Comparison of ENCODE assay signal across 17 mouse cellular contexts in the genomic region with DNA sequence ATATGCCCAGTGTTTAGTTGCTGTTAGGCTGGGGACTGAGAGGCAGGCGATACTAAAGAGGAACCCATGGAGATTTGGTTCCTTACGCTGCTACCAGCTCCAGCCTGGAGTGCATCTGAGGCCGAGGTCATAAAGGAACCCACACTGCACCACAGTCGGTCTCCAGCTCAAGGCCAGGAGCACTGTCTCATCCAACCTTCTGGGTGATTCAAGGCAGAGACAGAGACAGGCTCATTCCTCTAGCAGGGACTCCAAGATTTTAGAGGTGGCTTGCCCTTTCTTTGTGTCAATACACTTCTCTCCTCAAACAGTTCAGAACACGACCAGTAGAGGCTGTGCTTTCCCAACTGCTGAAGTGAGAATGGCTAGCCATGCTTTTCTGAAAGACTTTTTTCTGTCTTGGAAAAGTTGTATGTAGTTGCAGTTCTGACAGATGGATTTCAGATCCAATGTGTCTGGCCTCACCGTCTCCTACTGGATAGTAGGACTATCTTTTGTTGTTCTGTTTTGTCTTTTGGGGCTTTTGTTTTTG. TPM values are rescaled to one million over a fixed set of nuclear protein-coding genes. Genes with fewer than 3 reads are reported as not detected.
DNase-seq lines count a peak whose midpoint lies in the region; ATAC-seq and TF ChIP-seq lines count a peak whose summit lies in the region.
"Had no signal": no experiment of that assay in that cellular context is flagged by ENCODE, and none has a peak within 500 bp of the region (broad histone marks: within the 10 kb centered on the region; RNA-seq: fewer than 3 reads in every experiment).

No protein-coding gene starts in this region.

- TF ChIP-seq RAD21 in MEL (IDR thresholded peaks at IDR 0.05; ENCODE audit: low read depth, low read length) = peak; percentile 14

- TF ChIP-seq EP300 in liver, embryonic 14.5 days (IDR thresholded peaks at IDR 0.05; ENCODE audit: low read depth) = no peak
- no peak for TF ChIP-seq EP300 in MEL (IDR thresholded peaks at IDR 0.05; ENCODE audit: low read depth in 1 of 2, low read length in 2 of 2)

- no peaks in the 10 kb centered on the region for H3K9me3 ChIP-seq in liver, embryonic 14.5 days (ENCODE audit: control insufficient read depth, low read length)
- H3K9me3 ChIP-seq in liver, embryonic 12.5 days (replicated peaks) = peaks cover 3% of the 10 kb centered on the region; the same call in 1 of the 2 replicates
- H3K9me3 ChIP-seq in MEL (replicated peaks; ENCODE audit: insufficient read depth, low read length) = no peaks in the 10 kb centered on the region

- TF ChIP-seq POLR2A in MEL (IDR thresholded peaks at IDR 0.05; ENCODE audit: control insufficient read depth in 1 of 2, insufficient read depth in 1 of 2, low read depth in 1 of 2, low read length in 2 of 2, poor library complexity in 1 of 2) = no peak
- no peak for TF ChIP-seq POLR2A in cortical plate, adult 2 months (IDR thresholded peaks at IDR 0.05; ENCODE audit: extremely low read depth, insufficient read depth, low read length)

- intact Hi-C loops in gastrocnemius, adult 2 months (cut with DNase I) = no loop called here
- intact Hi-C loops in gastrocnemius, postnatal 36 days (cut with DNase I) = no loop called here

- H3K4me2 ChIP-seq in liver, embryonic 14.5 days (ENCODE audit: low read depth) = no peak overlapping the region
- no peak overlapping the region for H3K4me2 ChIP-seq in liver, embryonic 12.5 days
- H3K4me2 ChIP-seq: forebrain, embryonic 15.5 days had no signal

- 48% methylated on average over 6 of the region's 6 CpGs for WGBS in liver, embryonic 14.5 days (ENCODE audit: insufficient replicate concordance)
- 48% methylated on average over 6 of the region's 6 CpGs for WGBS in liver, embryonic 12.5 days (ENCODE audit: insufficient replicate concordance)

- no peaks in the 10 kb centered on the region for H3K27me3 ChIP-seq in liver, embryonic 14.5 days (ENCODE audit: control insufficient read depth, insufficient read depth, low read length)
- peaks cover 21% of the 10 kb centered on the region; the same call in 1 of the 2 replicates for H3K27me3 ChIP-seq in liver, embryonic 12.5 days (replicated peaks)
- no peaks in the 10 kb centered on the region for H3K27me3 ChIP-seq in MEL (ENCODE audit: control insufficient read depth in 1 of 2, insufficient read depth in 2 of 2, low read length in 2 of 2)
- H3K27me3 ChIP-seq: forebrain, embryonic 15.5 days had no signal

- no peaks in the 10 kb centered on the region for H3K4me1 ChIP-seq in liver, embryonic 14.5 days (replicated peaks; ENCODE audit: control insufficient read depth in 2 of 2, insufficient read depth in 2 of 2, low read length in 1 of 2)
- H3K4me1 ChIP-seq in liver, embryonic 12.5 days = no peaks in the 10 kb centered on the region
- H3K4me1 ChIP-seq in MEL (ENCODE audit: control insufficient read depth in 1 of 2, insufficient read depth in 2 of 2, low read length in 2 of 2) = no peaks in the 10 kb centered on the region
- no peaks in the 10 kb centered on the region for H3K4me1 ChIP-seq in cortical plate, adult 2 months (ENCODE audit: control insufficient read depth, insufficient read depth, low read length)
- H3K4me1 ChIP-seq: forebrain, embryonic 15.5 days had no signal

- H3K4me3 ChIP-seq in gastrocnemius, adult 2 months = no peak overlapping the region
- H3K4me3 ChIP-seq in liver, embryonic 14.5 days (ENCODE audit: insufficient read depth in 1 of 2, low read depth in 2 of 2, low read length in 2 of 2) = no peak overlapping the region
- no peak overlapping the region for H3K4me3 ChIP-seq in liver, embryonic 12.5 days
- H3K4me3 ChIP-seq in MEL (ENCODE audit: control insufficient read depth in 1 of 2, insufficient read depth in 1 of 2, low read depth in 2 of 2, low read length in 2 of 2) = no peak overlapping the region
- no peak overlapping the region for H3K4me3 ChIP-seq in cortical plate, adult 2 months (ENCODE audit: insufficient read depth, low read length)
- H3K4me3 ChIP-seq: forebrain, embryonic 15.5 days had no signal

- no peak for DNase-seq in gastrocnemius, adult 2 months
- DNase-seq in gastrocnemius, postnatal 36 days = no peak
- no peak for DNase-seq in liver, embryonic 14.5 days (ENCODE audit: low read depth in 3 of 3, low spot score in 3 of 3)
- no peak for DNase-seq in MEL (ENCODE audit: low read depth, low spot score)
- DNase-seq in ovary, postnatal 14 days (ENCODE audit: low spot score) = no peak
- DNase-seq in gastrocnemius, postnatal 4 days (ENCODE audit: low spot score in 2 of 2) = no peak
- DNase-seq: thymus, postnatal 4 days had no signal

- ATAC-seq in liver, embryonic 14.5 days (ENCODE audit: insufficient read depth) = no peak
- no peak for ATAC-seq in liver, embryonic 12.5 days
- ATAC-seq: forebrain, embryonic 15.5 days; inflammation-experienced regulatory T-cells, adult 6 months had no signal

- H3K36me3 ChIP-seq in liver, embryonic 14.5 days (replicated peaks; ENCODE audit: control insufficient read depth, insufficient read depth, low read depth) = no peaks in the 10 kb centered on the region
- H3K36me3 ChIP-seq in liver, embryonic 12.5 days = no peaks in the 10 kb centered on the region
- H3K36me3 ChIP-seq in MEL (ENCODE audit: control insufficient read depth in 1 of 2, insufficient read depth in 2 of 2, low read length in 2 of 2) = no peaks in the 10 kb centered on the region
- H3K36me3 ChIP-seq: forebrain, embryonic 15.5 days had no signal

- no peak overlapping the region for H3K9ac ChIP-seq in liver, embryonic 14.5 days (replicated peaks)
- H3K9ac ChIP-seq in liver, embryonic 12.5 days = no peak overlapping the region
- H3K9ac ChIP-seq in MEL (ENCODE audit: control insufficient read depth, low read depth, low read length, poor library complexity, severe bottlenecking) = no peak overlapping the region
- H3K9ac ChIP-seq: forebrain, embryonic 15.5 days had no signal

- TF ChIP-seq CTCF in gastrocnemius, adult 2 months (IDR thresholded peaks at IDR 0.05) = peak; percentile 21; the same call in 1 of the 2 replicates
- 0 out of 2 replicates have a peak, but pooled peaks have one; percentile 17 for TF ChIP-seq CTCF in liver, embryonic 14.5 days (IDR thresholded peaks at IDR 0.05; ENCODE audit: low read depth)
- TF ChIP-seq CTCF in MEL (IDR thresholded peaks at IDR 0.05 in 2 of 3, conservative IDR thresholded peaks at IDR 0.05 in 1 of 3; ENCODE audit: control insufficient read depth in 1 of 3, insufficient read depth in 1 of 3, low read depth in 2 of 3, low read length in 3 of 3, poor library complexity in 1 of 3, severe bottlenecking in 1 of 3) = peak in 2 of 3 experiments; percentile 12 to 31; a peak in 2 of 6 replicates
- peak; percentile 29; the same call in 1 of the 2 replicates for TF ChIP-seq CTCF in cortical plate, adult 2 months (IDR thresholded peaks at IDR 0.05; ENCODE audit: extremely low read depth, insufficient read depth, low read length)

- no peaks in the 10 kb centered on the region for H3K79me2 ChIP-seq in MEL (ENCODE audit: control insufficient read depth, insufficient read depth, low read length, poor library complexity)

- no peak overlapping the region for H3K27ac ChIP-seq in gastrocnemius, adult 2 months
- H3K27ac ChIP-seq in liver, embryonic 14.5 days = no peak overlapping the region
- H3K27ac ChIP-seq in liver, embryonic 12.5 days = no peak overlapping the region
- H3K27ac ChIP-seq in MEL (ENCODE audit: control insufficient read depth, low read depth, low read length) = no peak overlapping the region
- no peak overlapping the region for H3K27ac ChIP-seq in cortical plate, adult 2 months (ENCODE audit: insufficient read depth, low read length)
- H3K27ac ChIP-seq: forebrain, embryonic 15.5 days had no signal

TF ChIP-seq in MEL, 35 proteins besides CTCF, POLR2A, EP300 and RAD21 (continues in another document):
- TF ChIP-seq MYC (IDR thresholded peaks at IDR 0.05; ENCODE audit: low read depth, low read length) (no peak), SIN3A (IDR thresholded peaks at IDR 0.05; ENCODE audit: low read length) (no peak), ZMIZ1 (IDR thresholded peaks at IDR 0.05; ENCODE audit: low read depth, low read length) (no peak), CHD2 (IDR thresholded peaks at IDR 0.05; ENCODE audit: low read length) (no peak), TBP (IDR thresholded peaks at IDR 0.05; ENCODE audit: low read depth, low read length) (no peak)

RNA-seq across cellular contexts. Expression of gene Vash2, which starts 17.3 kb away (rescaled TPM):
- total RNA-seq in gastrocnemius, adult 2 months (2021) = under 1 TPM; 0.20 to 0.66 TPM
- under 1 TPM; 0.37 to 0.56 TPM for total RNA-seq in gastrocnemius, postnatal 36 days (2021)
- 0.40 and 0.52 TPM in 2 replicates for polyA plus RNA-seq in liver, embryonic 14.5 days (2012; rRNA removed)
- 0.39 and 0.81 TPM in 2 replicates for polyA plus RNA-seq in liver, embryonic 14.5 days (2014; fragmentation: Nextera tagmentation; extraction: Ambion mirVana)
- polyA plus RNA-seq in liver, embryonic 12.5 days (2016; fragmentation: Nextera tagmentation; extraction: Ambion mirVana) = 3.9 and 4.0 TPM in 2 replicates
- total RNA-seq in MEL (2012; rRNA removed) = 2.6 and 3.3 TPM in 2 replicates
- 1 to 10 TPM in 1 of 2 experiments, not detected in 1; 9.8 TPM for polyA plus RNA-seq in MEL (2012; ENCODE audit: insufficient read depth in 1 of 2, insufficient read length in 2 of 2, low read depth in 1 of 2, low replicate concordance in 2 of 2, missing spikeins in 1 of 2)
- 1.9 and 2.0 TPM in 2 replicates for polyA plus RNA-seq in cortical plate, adult 2 months (2012; rRNA removed)
- 10 to 100 TPM; 41.2 to 43.6 TPM for total RNA-seq in gastrocnemius, postnatal 4 days (2021)

RNA-seq across cellular contexts. Expression of gene Flvcr1, which starts 29.5 kb away (rescaled TPM):
- 10 to 100 TPM; 13.0 to 16.2 TPM for total RNA-seq in gastrocnemius, adult 2 months (2021)
- total RNA-seq in gastrocnemius, postnatal 36 days (2021) = 10 to 100 TPM; 12.5 to 20.2 TPM
- 4.5 and 6.4 TPM in 2 replicates for polyA plus RNA-seq in liver, embryonic 14.5 days (2012; rRNA removed)
- polyA plus RNA-seq in liver, embryonic 14.5 days (2014; fragmentation: Nextera tagmentation; extraction: Ambion mirVana) = 4.5 and 4.9 TPM in 2 replicates
- polyA plus RNA-seq in liver, embryonic 12.5 days (2016; fragmentation: Nextera tagmentation; extraction: Ambion mirVana) = 7.5 and 7.6 TPM in 2 replicates
- total RNA-seq in MEL (2012; rRNA removed) = 27.7 and 36.9 TPM in 2 replicates
- polyA plus RNA-seq in MEL (2012; ENCODE audit: insufficient read depth in 1 of 2, insufficient read length in 2 of 2, low read depth in 1 of 2, low replicate concordance in 2 of 2, missing spikeins in 1 of 2) = 10 to 100 TPM in 1 of 2 experiments, not detected in 1; 19.1 TPM
- polyA plus RNA-seq in cortical plate, adult 2 months (2012; rRNA removed) = 16.9 and 17.0 TPM in 2 replicates
- total RNA-seq in gastrocnemius, postnatal 4 days (2021) = 10 to 100 TPM in 1 of 2 experiments, 1 to 10 TPM in 1; 9.2 to 11.7 TPM

RNA-seq across cellular contexts. Expression of gene Spata45, which starts 40.0 kb away (rescaled TPM):
- not detected for total RNA-seq in gastrocnemius, adult 2 months (2021)
- not detected for total RNA-seq in gastrocnemius, postnatal 36 days (2021)
- not detected in 2 replicates for polyA plus RNA-seq in liver, embryonic 14.5 days (2012; rRNA removed)
- not detected in 2 replicates for polyA plus RNA-seq in liver, embryonic 14.5 days (2014; fragmentation: Nextera tagmentation; extraction: Ambion mirVana)
- polyA plus RNA-seq in liver, embryonic 12.5 days (2016; fragmentation: Nextera tagmentation; extraction: Ambion mirVana) = not detected in 2 replicates
- not detected in 2 replicates for total RNA-seq in MEL (2012; rRNA removed)
- polyA plus RNA-seq in MEL (2012; ENCODE audit: insufficient read depth in 1 of 2, insufficient read length in 2 of 2, low read depth in 1 of 2, low replicate concordance in 2 of 2, missing spikeins in 1 of 2) = under 1 TPM in 1 of 2 experiments, not detected in 1; 0.75 TPM
- not detected in 2 replicates for polyA plus RNA-seq in cortical plate, adult 2 months (2012; rRNA removed)
- total RNA-seq in gastrocnemius, postnatal 4 days (2021) = not detected
- total RNA-seq: heart, postnatal 25 days; left cerebral cortex, adult 8-10 months had no signal
- polyA plus RNA-seq: embryonic facial prominence, embryonic 14.5 days; forebrain, embryonic 15.5 days; gonadal fat pad, adult 2 months; limb, embryonic 14.5 days; neural tube, embryonic 14.5 days had no signal
